Mouse (Mus musculus) spleen, adult 2 months (tissue): ENCODE measurements around the gene Rps6kb2.

Experiments used
- CTCF ChIP-seq: fragments of 200-500 bp; IDR thresholded peaks from 2 replicates; pipeline ENCODE4 v1.5.1; 2011; ENCODE audit warnings: mild to moderate bottlenecking, inconsistent platforms; ENCODE audit not compliant: insufficient read depth, insufficient read length, insufficient replicate concordance; ENCODE audit errors: extremely low read depth
- POLR2A ChIP-seq: fragments of 200-500 bp; IDR thresholded peaks from 2 replicates; pipeline ENCODE4 v1.6.1; 2011; ENCODE audit warnings: low read depth, low read length, inconsistent platforms

DNA sequence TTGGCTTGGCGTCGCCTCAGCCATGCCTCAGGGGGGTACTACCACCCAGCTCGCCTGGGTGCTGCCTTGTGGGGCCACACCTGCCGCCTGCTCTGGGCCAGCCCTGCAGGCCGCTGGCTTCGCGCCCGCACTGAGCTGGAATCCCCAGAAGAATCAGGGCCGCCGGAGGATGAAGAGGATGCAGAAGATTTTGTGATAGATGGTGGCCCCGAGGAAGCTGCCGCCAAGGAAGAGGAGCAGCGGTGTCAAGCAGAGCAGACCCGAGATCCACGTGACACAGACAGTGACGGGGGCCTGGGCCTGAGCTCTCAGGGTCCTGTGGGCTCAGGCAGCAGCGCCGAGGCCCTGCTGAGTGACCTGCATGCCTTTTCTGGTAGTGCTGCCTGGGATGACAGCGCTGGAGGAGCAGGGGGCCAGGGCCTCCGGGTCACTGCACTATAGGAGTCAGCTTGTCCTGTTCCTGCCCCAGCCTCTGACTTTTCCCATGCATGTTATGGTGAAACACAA lies 7.0 kb downstream of the Rps6kb2 start:
- TF ChIP-seq CTCF, result no peak
- TF ChIP-seq POLR2A, result no peak
